Mouse (Mus musculus) C2C12 (cell line): Measurements from ENCODE around the gene Dppa4. TPM values are rescaled to one million over a fixed set of nuclear protein-coding genes. Genes with fewer than 3 reads are reported as not detected.

Experiments used
- H3K27me3 ChIP-seq: one replicate; pipeline ENCODE4 v1.6.1; 2011; ENCODE audit not compliant: control insufficient read depth, insufficient read depth, insufficient read length
- H3K36me3 ChIP-seq: one replicate; pipeline ENCODE4 v1.6.1; 2011; ENCODE audit not compliant: control insufficient read depth, insufficient read depth
- H3K4me3 ChIP-seq: one replicate; pipeline ENCODE4 v1.5.1; 2011; ENCODE audit warnings: mild to moderate bottlenecking, control low read depth; ENCODE audit not compliant: poor library complexity, insufficient read depth, severe bottlenecking
- H3K79me2 ChIP-seq: one replicate; pipeline ENCODE4 v1.6.1; 2011; ENCODE audit not compliant: control insufficient read depth, insufficient read depth
- H3K79me3 ChIP-seq: one replicate; pipeline ENCODE4 v1.6.1; 2011; ENCODE audit warnings: low read depth, control low read depth
- H3ac ChIP-seq: one replicate; pipeline ENCODE3; 2011; ENCODE audit warnings: low read depth; ENCODE audit not compliant: control insufficient read depth, insufficient read length
- CEBPB ChIP-seq: IDR thresholded peaks from one replicate; pipeline ENCODE4 v1.6.1; 2011; ENCODE audit warnings: low read depth, mild to moderate bottlenecking, control low read depth, moderate library complexity
- CTCF ChIP-seq: IDR thresholded peaks from one replicate; pipeline ENCODE4 v1.5.1; 2011; ENCODE audit not compliant: control insufficient read depth, insufficient read depth, insufficient read length
- FOSL1 ChIP-seq: IDR thresholded peaks from one replicate; pipeline ENCODE4 v1.8.0; 2011; ENCODE audit warnings: mild to moderate bottlenecking, low read length; ENCODE audit not compliant: poor library complexity, insufficient read depth, severe bottlenecking
- MAX ChIP-seq: IDR thresholded peaks from one replicate; pipeline ENCODE4 v1.6.1; 2011; ENCODE audit warnings: mild to moderate bottlenecking, control low read depth
- MYOD1 ChIP-seq: IDR thresholded peaks from one replicate; pipeline ENCODE4 v1.6.1; 2011; ENCODE audit warnings: low read depth; ENCODE audit not compliant: control insufficient read depth, insufficient read length
- MYOG ChIP-seq: IDR thresholded peaks from one replicate; pipeline ENCODE4 v1.6.1; 2011; ENCODE audit not compliant: control insufficient read depth, insufficient read length; ENCODE audit errors: extremely low read depth
- USF1 ChIP-seq: IDR thresholded peaks from one replicate; pipeline ENCODE4 v1.6.1; 2011; ENCODE audit warnings: low read depth, mild to moderate bottlenecking, control low read depth, moderate library complexity
- polyA plus RNA-seq: library from polyadenylated mRNA; unstranded; fragments of >200 nt; fragmentation: generic; extraction: Trizol; gene quantifications from one replicate; pipeline ENCODE4 v1.2.1, GENCODE M21; 2012; ENCODE audit warnings: missing spikeins

Dppa4 gene
- polyA plus RNA-seq, 1 experiment, result 0.34 TPM

DNA sequence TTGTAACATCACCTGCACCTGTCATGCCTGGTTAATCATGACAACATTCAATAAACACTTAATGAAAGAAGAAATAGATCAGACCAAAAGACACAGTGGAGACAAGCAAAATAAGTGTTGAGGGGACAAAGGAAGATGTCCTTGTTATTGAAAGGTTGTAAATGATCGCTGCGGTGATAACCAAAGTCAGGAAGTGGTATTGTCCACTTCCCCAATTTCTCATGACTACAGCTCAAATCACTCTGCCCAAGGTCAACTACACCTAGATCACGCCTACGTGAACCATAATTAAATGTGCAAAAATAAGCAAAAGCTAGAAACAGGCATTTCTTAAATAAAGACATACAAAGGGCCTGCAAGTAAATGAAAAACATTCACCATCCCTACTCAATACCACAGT lies 24.0 kb upstream of the Dppa4 start:
- TF ChIP-seq MAX, result no peak
- TF ChIP-seq FOSL1, result no peak
- TF ChIP-seq MYOG, result no peak
- TF ChIP-seq USF1, result no peak
- no peak for TF ChIP-seq CTCF
- no peak for TF ChIP-seq CEBPB
- TF ChIP-seq MYOD1, result no peak
- H3ac ChIP-seq, result no peak overlapping the region
- H3K36me3 ChIP-seq, result no peaks in the 10 kb centered on the region
- H3K79me2 ChIP-seq, result no peaks in the 10 kb centered on the region
- no peak overlapping the region for H3K4me3 ChIP-seq
- H3K27me3 ChIP-seq, result no peaks in the 10 kb centered on the region
- no peaks in the 10 kb centered on the region for H3K79me3 ChIP-seq

DNA sequence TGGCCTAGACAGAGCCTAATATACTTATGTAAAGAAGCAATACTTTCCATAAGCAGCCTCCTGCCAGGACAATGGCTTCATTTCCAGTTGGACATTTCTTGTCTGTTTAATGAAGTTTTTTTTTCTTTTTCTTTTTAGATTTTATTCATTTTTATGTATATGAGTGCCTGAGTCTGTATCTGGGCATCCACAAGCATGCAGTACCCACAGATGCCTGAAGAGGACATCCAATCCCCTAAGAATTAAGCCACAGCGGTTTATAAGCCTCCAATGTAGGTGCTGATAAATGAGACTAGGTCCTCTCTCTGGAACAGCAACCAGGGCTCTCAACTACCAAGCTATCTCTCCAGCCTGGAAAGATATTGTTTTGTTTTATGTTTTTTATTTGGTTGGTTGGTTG lies 20.6 kb upstream of the Dppa4 start:
- Histone ChIP-seq H3K79me2 (no peaks in the 10 kb centered on the region), H3K4me3 (no peak overlapping the region), H3ac (no peak overlapping the region), H3K27me3 (no peaks in the 10 kb centered on the region), H3K36me3 (no peaks in the 10 kb centered on the region), H3K79me3 (no peaks in the 10 kb centered on the region)
- TF ChIP-seq MYOD1 (no peak), MYOG (no peak), CTCF (no peak), CEBPB (no peak), MAX (no peak), FOSL1 (no peak), USF1 (no peak)

DNA sequence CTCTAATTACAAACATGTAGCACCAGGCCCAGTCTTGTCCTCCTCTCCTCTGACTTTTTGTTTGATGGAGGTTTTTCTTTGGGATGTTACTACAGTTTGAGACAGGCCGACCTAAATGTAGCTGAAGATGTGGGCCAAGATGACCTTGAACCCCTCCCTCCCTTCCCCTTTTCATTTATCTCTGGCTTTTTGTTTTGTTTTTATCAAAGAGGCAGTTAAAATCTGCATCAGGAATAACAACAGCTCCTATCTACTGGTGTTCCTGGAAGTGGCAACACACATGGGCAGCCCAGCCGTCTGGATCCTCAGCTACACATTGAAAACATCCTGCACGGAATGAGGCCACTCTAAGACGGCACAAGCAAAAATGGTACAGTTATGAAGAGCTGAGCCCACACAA lies 17.7 kb upstream of the Dppa4 start:
- TF ChIP-seq FOSL1 (no peak), MAX (no peak), CTCF (no peak), MYOD1 (no peak), USF1 (no peak), CEBPB (no peak), MYOG (no peak)
- Histone ChIP-seq H3K4me3 (no peak overlapping the region), H3K79me2 (no peaks in the 10 kb centered on the region), H3K79me3 (no peaks in the 10 kb centered on the region), H3ac (no peak overlapping the region), H3K36me3 (no peaks in the 10 kb centered on the region), H3K27me3 (no peaks in the 10 kb centered on the region)

- no peaks in the 10 kb centered on the region for H3K79me2 ChIP-seq
- TF ChIP-seq CTCF, result no peak
- TF ChIP-seq MYOG, result no peak
- TF ChIP-seq FOSL1, result no peak
- TF ChIP-seq MYOD1, result no peak
- TF ChIP-seq CEBPB, result no peak
- TF ChIP-seq MAX, result no peak
- TF ChIP-seq USF1, result no peak
These were observed 6.6 kb upstream of the Dppa4 start for GRCm38 (mm10) chr16:48276940-48277339.

GRCm38 (mm10) chr16:48280883-48281282 lies 2.6 kb upstream of the Dppa4 start:
- H3K79me2 ChIP-seq, result no peaks in the 10 kb centered on the region
- no peaks in the 10 kb centered on the region for H3K36me3 ChIP-seq
- no peak for TF ChIP-seq MYOG
- TF ChIP-seq CTCF, result no peak
- no peak for TF ChIP-seq USF1
- TF ChIP-seq CEBPB, result no peak
- no peak for TF ChIP-seq MYOD1
- no peak for TF ChIP-seq FOSL1
- no peak for TF ChIP-seq MAX
- no peak overlapping the region for H3K4me3 ChIP-seq
- H3K27me3 ChIP-seq, result no peaks in the 10 kb centered on the region
- H3ac ChIP-seq, result no peak overlapping the region
- H3K79me3 ChIP-seq, result no peaks in the 10 kb centered on the region

More at GRCm38 (mm10) chr16:48276940-48277339, 6.6 kb upstream of the Dppa4 start:
- no peaks in the 10 kb centered on the region for H3K79me3 ChIP-seq
- H3ac ChIP-seq, result no peak overlapping the region
- H3K27me3 ChIP-seq, result no peaks in the 10 kb centered on the region
- H3K36me3 ChIP-seq, result no peaks in the 10 kb centered on the region
- H3K4me3 ChIP-seq, result no peak overlapping the region

- H3K4me3 ChIP-seq, result no peak overlapping the region
- H3ac ChIP-seq, result no peak overlapping the region
- TF ChIP-seq MAX (no peak), MYOG (no peak), CEBPB (no peak), CTCF (no peak), MYOD1 (no peak), USF1 (no peak), FOSL1 (no peak)
- no peaks in the 10 kb centered on the region for H3K27me3 ChIP-seq
- H3K36me3 ChIP-seq, result no peaks in the 10 kb centered on the region
- H3K79me2 ChIP-seq, result no peaks in the 10 kb centered on the region
- H3K79me3 ChIP-seq, result no peaks in the 10 kb centered on the region
These were observed 732 bp upstream of the Dppa4 start for GRCm38 (mm10) chr16:48282801-48283200.
